Comparison of ENCODE assay signal across 8 mouse cellular contexts in genomic region chr3:108147386-108148235, GRCm38 (mm10). TPM values are rescaled to one million over a fixed set of nuclear protein-coding genes. Genes with fewer than 3 reads are reported as not detected.
DNase-seq lines count a peak whose midpoint lies in the region; ATAC-seq lines count a peak whose summit lies in the region.

No protein-coding gene starts in this region.

- DNase-seq in CD8-positive naive resting alpha-beta T cell, adult 2 months (ENCODE audit: low read depth in 2 of 2, low spot score in 2 of 2) = peak; percentile 82 to 89
- DNase-seq in c-Kit-positive CD71-positive TER-119-negative erythroid progenitor cells, embryonic 14.5 days (ENCODE audit: low read depth) = peak; percentile 92
- peak; percentile 89 to 96 for DNase-seq in kidney, postnatal 25 days
- DNase-seq in liver, embryonic 13.5 days = peak; percentile 82
- DNase-seq in neural tube, embryonic 10.5 days (ENCODE audit: extremely low spot score, low spot score) = peak; percentile 85

- no peak overlapping the region for H3K4me3 ChIP-seq in forebrain, embryonic 12.5 days (replicated peaks)
- no peak overlapping the region for H3K4me3 ChIP-seq in heart, embryonic 16.5 days (ENCODE audit: low read length)
- H3K4me3 ChIP-seq in liver, embryonic 13.5 days (replicated peaks) = no peak overlapping the region
- H3K4me3 ChIP-seq in stomach, embryonic 16.5 days (replicated peaks; ENCODE audit: low read length) = no peak overlapping the region

- peaks cover 27% of the 10 kb centered on the region for H3K4me1 ChIP-seq in forebrain, embryonic 12.5 days
- H3K4me1 ChIP-seq in heart, embryonic 16.5 days (ENCODE audit: control insufficient read depth, insufficient read depth, low read length) = peaks cover 25% of the 10 kb centered on the region
- H3K4me1 ChIP-seq in liver, embryonic 13.5 days (replicated peaks) = peaks cover 39% of the 10 kb centered on the region
- peaks cover 12% of the 10 kb centered on the region for H3K4me1 ChIP-seq in stomach, embryonic 16.5 days (ENCODE audit: control insufficient read depth, insufficient read depth, low read length)

- H3K9me3 ChIP-seq in forebrain, embryonic 12.5 days = no peaks in the 10 kb centered on the region
- no peaks in the 10 kb centered on the region for H3K9me3 ChIP-seq in heart, embryonic 16.5 days (replicated peaks; ENCODE audit: control insufficient read depth, low read length)
- H3K9me3 ChIP-seq in liver, embryonic 13.5 days (replicated peaks) = no peaks in the 10 kb centered on the region
- H3K9me3 ChIP-seq in stomach, embryonic 16.5 days (replicated peaks; ENCODE audit: control insufficient read depth, low read length) = no peaks in the 10 kb centered on the region

- 68% methylated on average over 11 of the region's 11 CpGs for WGBS in forebrain, embryonic 12.5 days
- WGBS in heart, embryonic 16.5 days = 62% methylated on average over 11 of the region's 11 CpGs
- WGBS in liver, embryonic 13.5 days (ENCODE audit: insufficient replicate concordance) = 61% methylated on average over 11 of the region's 11 CpGs
- WGBS in stomach, embryonic 16.5 days = 65% methylated on average over 11 of the region's 11 CpGs

- H3K27ac ChIP-seq in forebrain, embryonic 12.5 days = no peak overlapping the region
- peak overlapping the region; percentile 43; the same call in 1 of the 2 replicates for H3K27ac ChIP-seq in heart, embryonic 16.5 days (ENCODE audit: low read length)
- peak overlapping the region; percentile 98 for H3K27ac ChIP-seq in liver, embryonic 13.5 days
- H3K27ac ChIP-seq in stomach, embryonic 16.5 days (ENCODE audit: low read length) = no peak overlapping the region

- H3K27me3 ChIP-seq in forebrain, embryonic 12.5 days = no peaks in the 10 kb centered on the region
- no peaks in the 10 kb centered on the region for H3K27me3 ChIP-seq in heart, embryonic 16.5 days (ENCODE audit: control insufficient read depth, insufficient read depth, low read length)
- no peaks in the 10 kb centered on the region for H3K27me3 ChIP-seq in liver, embryonic 13.5 days
- H3K27me3 ChIP-seq in stomach, embryonic 16.5 days (ENCODE audit: control insufficient read depth, insufficient read depth, low read length) = no peaks in the 10 kb centered on the region

- H3K36me3 ChIP-seq in forebrain, embryonic 12.5 days (replicated peaks) = no peaks in the 10 kb centered on the region
- no peaks in the 10 kb centered on the region for H3K36me3 ChIP-seq in heart, embryonic 16.5 days (ENCODE audit: control insufficient read depth, insufficient read depth)
- H3K36me3 ChIP-seq in liver, embryonic 13.5 days = peaks cover 5% of the 10 kb centered on the region; the same call in 1 of the 2 replicates
- no peaks in the 10 kb centered on the region for H3K36me3 ChIP-seq in stomach, embryonic 16.5 days (ENCODE audit: control insufficient read depth, insufficient read depth, low read length)

- no peak overlapping the region for H3K4me2 ChIP-seq in forebrain, embryonic 12.5 days
- H3K4me2 ChIP-seq in heart, embryonic 16.5 days (ENCODE audit: low read depth, low read length) = peak overlapping the region; percentile 21; the same call in 1 of the 2 replicates
- peak overlapping the region; percentile 92; the same call in 1 of the 2 replicates for H3K4me2 ChIP-seq in liver, embryonic 13.5 days
- peak overlapping the region; percentile 20; the same call in 1 of the 2 replicates for H3K4me2 ChIP-seq in stomach, embryonic 16.5 days (ENCODE audit: low read depth, low read length)

- H3K9ac ChIP-seq in forebrain, embryonic 12.5 days = no peak overlapping the region
- H3K9ac ChIP-seq in heart, embryonic 16.5 days (ENCODE audit: low read length) = no peak overlapping the region
- no peak overlapping the region for H3K9ac ChIP-seq in liver, embryonic 13.5 days
- H3K9ac ChIP-seq in stomach, embryonic 16.5 days (ENCODE audit: low read length) = no peak overlapping the region

- ATAC-seq in forebrain, embryonic 12.5 days (ENCODE audit: low FRiP score) = 0 out of 2 replicates have a peak, but pooled peaks have one; percentile 45
- peak; percentile 55 for ATAC-seq in heart, embryonic 16.5 days (replicated peaks; ENCODE audit: extremely low read depth, insufficient read depth, low FRiP score)
- ATAC-seq in liver, embryonic 13.5 days (ENCODE audit: low read depth) = peak; percentile 28; the same call in 1 of the 2 replicates
- peak; percentile 57 for ATAC-seq in stomach, embryonic 16.5 days (ENCODE audit: insufficient read depth, low FRiP score)

RNA-seq across cellular contexts. Expression of gene Gnai3, which starts 1.7 kb away (rescaled TPM):
- 198 and 205 TPM in 2 replicates for polyA plus RNA-seq in forebrain, embryonic 12.5 days (2016; fragmentation: Nextera tagmentation; extraction: Ambion mirVana)
- polyA plus RNA-seq in heart, embryonic 16.5 days (2015; fragmentation: Nextera tagmentation; extraction: Ambion mirVana) = 77.0 and 85.5 TPM in 2 replicates
- polyA plus RNA-seq in liver, embryonic 13.5 days (2015; fragmentation: Nextera tagmentation; extraction: Ambion mirVana) = 67.8 and 83.4 TPM in 2 replicates
- 177 and 182 TPM in 2 replicates for polyA plus RNA-seq in stomach, embryonic 16.5 days (2015; fragmentation: Nextera tagmentation; extraction: Ambion mirVana)

RNA-seq across cellular contexts. Expression of gene Gpr61, which starts 7.1 kb away (rescaled TPM):
- polyA plus RNA-seq in forebrain, embryonic 12.5 days (2016; fragmentation: Nextera tagmentation; extraction: Ambion mirVana) = 0.44 and 0.63 TPM in 2 replicates
- 0.05 and 0.12 TPM in 2 replicates for polyA plus RNA-seq in heart, embryonic 16.5 days (2015; fragmentation: Nextera tagmentation; extraction: Ambion mirVana)
- not detected in 2 replicates for polyA plus RNA-seq in liver, embryonic 13.5 days (2015; fragmentation: Nextera tagmentation; extraction: Ambion mirVana)
- 0.15 and 0.20 TPM in 2 replicates for polyA plus RNA-seq in stomach, embryonic 16.5 days (2015; fragmentation: Nextera tagmentation; extraction: Ambion mirVana)

RNA-seq across cellular contexts. Expression of gene Amigo1, which starts 38.5 kb away (rescaled TPM):
- polyA plus RNA-seq in forebrain, embryonic 12.5 days (2016; fragmentation: Nextera tagmentation; extraction: Ambion mirVana) = 7.5 and 8.9 TPM in 2 replicates
- polyA plus RNA-seq in heart, embryonic 16.5 days (2015; fragmentation: Nextera tagmentation; extraction: Ambion mirVana) = 2.5 and 3.5 TPM in 2 replicates
- polyA plus RNA-seq in liver, embryonic 13.5 days (2015; fragmentation: Nextera tagmentation; extraction: Ambion mirVana) = 0.35 and 0.51 TPM in 2 replicates
- 2.4 and 3.1 TPM in 2 replicates for polyA plus RNA-seq in stomach, embryonic 16.5 days (2015; fragmentation: Nextera tagmentation; extraction: Ambion mirVana)

RNA-seq across cellular contexts. Expression of gene Cyb561d1, which starts 53.4 kb away (rescaled TPM):
- 4.3 and 5.6 TPM in 2 replicates for polyA plus RNA-seq in forebrain, embryonic 12.5 days (2016; fragmentation: Nextera tagmentation; extraction: Ambion mirVana)
- 3.2 and 3.5 TPM in 2 replicates for polyA plus RNA-seq in heart, embryonic 16.5 days (2015; fragmentation: Nextera tagmentation; extraction: Ambion mirVana)
- 1.7 and 2.0 TPM in 2 replicates for polyA plus RNA-seq in liver, embryonic 13.5 days (2015; fragmentation: Nextera tagmentation; extraction: Ambion mirVana)
- polyA plus RNA-seq in stomach, embryonic 16.5 days (2015; fragmentation: Nextera tagmentation; extraction: Ambion mirVana) = 4.3 and 4.4 TPM in 2 replicates

RNA-seq across cellular contexts. Expression of gene Gnat2, which starts 55.0 kb away (rescaled TPM):
- polyA plus RNA-seq in forebrain, embryonic 12.5 days (2016; fragmentation: Nextera tagmentation; extraction: Ambion mirVana) = 0.44 and 0.86 TPM in 2 replicates
- 0.71 and 0.79 TPM in 2 replicates for polyA plus RNA-seq in heart, embryonic 16.5 days (2015; fragmentation: Nextera tagmentation; extraction: Ambion mirVana)
- 2.6 and 3.1 TPM in 2 replicates for polyA plus RNA-seq in liver, embryonic 13.5 days (2015; fragmentation: Nextera tagmentation; extraction: Ambion mirVana)
- polyA plus RNA-seq in stomach, embryonic 16.5 days (2015; fragmentation: Nextera tagmentation; extraction: Ambion mirVana) = 1.3 TPM in 2 replicates

Comparison
In these comparisons a context has a peak if more than half of its experiments do, and no peak if none do; other contexts are left out.
1. H3K27ac ChIP-seq: peak in heart, embryonic 16.5 days (single experiment) and liver, embryonic 13.5 days (single experiment); none in forebrain, embryonic 12.5 days (single experiment) and stomach, embryonic 16.5 days (single experiment).
2. Peak in every context shown above with its lines, with median percentiles within 50 percentile points of each other: DNase-seq and ATAC-seq.